Mouse (Mus musculus): ENCODE data around the gene Sox21.

DNA sequence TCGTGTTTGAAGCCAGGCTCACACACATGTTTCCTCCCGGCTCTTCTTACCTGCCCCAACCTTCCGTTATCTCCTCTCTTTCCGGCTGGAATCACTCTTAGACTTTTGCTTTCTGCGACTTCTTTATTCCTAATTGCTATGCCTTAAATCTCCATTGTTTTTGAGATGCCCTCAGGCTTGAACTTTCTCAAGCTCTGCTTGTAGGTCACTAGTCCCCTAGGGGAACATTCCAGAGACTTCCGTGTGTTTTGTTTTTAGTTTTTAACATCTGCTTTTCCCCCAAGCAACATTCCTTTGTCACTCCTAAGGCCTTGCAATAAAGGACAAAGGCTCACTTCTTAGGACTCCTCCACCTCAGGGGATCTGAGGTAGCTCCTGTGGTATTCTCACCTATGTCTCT is 16.6 kb upstream of the Sox21 start:
- TF ChIP-seq POLR2A (IDR thresholded peaks at IDR 0.05; ENCODE audit: insufficient read depth, low read depth, low read length), result no peak
- no peak for TF ChIP-seq CTCF (IDR thresholded peaks at IDR 0.05; ENCODE audit: insufficient read depth, low read depth, low read length)

All from olfactory bulb, adult 2 months (tissue).